Mouse (Mus musculus) thymus, adult 2 months (tissue): ENCODE measurements around the gene Klhl36. TPM values are rescaled to one million over a fixed set of nuclear protein-coding genes. Genes with fewer than 3 reads are reported as not detected.

ENCODE experiments used
- DNase-seq: peaks from one replicate; pipeline ENCODE4 v3.0.0; 2021
- H3K27ac ChIP-seq: fragments of 200-500 bp; 2 replicates; pipeline ENCODE4 v1.5.1; 2012; ENCODE audit warnings: low read length, control low read depth; ENCODE audit not compliant: control insufficient read depth, insufficient read depth
- H3K27me3 ChIP-seq: fragments of 200-500 bp; 2 replicates; pipeline ENCODE4 v1.6.1; 2012; ENCODE audit warnings: mild to moderate bottlenecking, low read length, moderate library complexity, mixed read lengths; ENCODE audit not compliant: control insufficient read depth, insufficient read depth
- H3K36me3 ChIP-seq: fragments of 200-500 bp; 2 replicates; pipeline ENCODE4 v1.6.1; 2012; ENCODE audit warnings: mild to moderate bottlenecking, low read length, moderate library complexity; ENCODE audit not compliant: control insufficient read depth, insufficient read depth
- H3K4me1 ChIP-seq: fragments of 200-500 bp; replicated peaks from 2 replicates; pipeline ENCODE4 v1.6.1; 2012; ENCODE audit warnings: low read length; ENCODE audit not compliant: control insufficient read depth, insufficient read depth
- H3K4me3 ChIP-seq: fragments of 200-500 bp; 2 replicates; pipeline ENCODE4 v1.5.1; 2012; ENCODE audit warnings: mild to moderate bottlenecking, low read length, control low read depth, moderate library complexity; ENCODE audit not compliant: control insufficient read depth, insufficient read depth
- CTCF ChIP-seq: fragments of 200-500 bp; IDR thresholded peaks from 2 replicates; pipeline ENCODE4 v1.5.1; 2012; ENCODE audit warnings: mild to moderate bottlenecking, control low read depth, low read length, moderate library complexity, borderline replicate concordance; ENCODE audit not compliant: control insufficient read depth, poor library complexity, insufficient read depth; ENCODE audit errors: extremely low read depth
- POLR2A ChIP-seq: fragments of 200-500 bp; IDR thresholded peaks from 2 replicates; pipeline ENCODE4 v1.6.1; 2012; ENCODE audit warnings: mild to moderate bottlenecking, low read length, control low read depth, moderate library complexity; ENCODE audit not compliant: control insufficient read depth, poor library complexity, insufficient read depth; ENCODE audit errors: extremely low read depth
- WGBS: fragments of 180-500 bp; shearing (Covaris S2); methylation state at CpG from one replicate; pipeline ENCODE4 v1.1.7; 2018; 5-methylcytosine and 5-hydroxymethylcytosine counted together
- polyA plus RNA-seq: library from polyadenylated mRNA; depleted of rRNA; stranded (reverse); fragments of >200 nt; gene quantifications from 2 replicates; pipeline ENCODE4 v1.2.3, GENCODE M21; 2012

The Klhl36 gene
- polyA plus RNA-seq, 1 experiment, result 41.8 TPM

GRCm38 (mm10) chr8:119847232-119847922, 14.7 kb upstream of the Klhl36 start:
- DNase-seq, result no peak
- WGBS, result 88% methylated on average over 16 of the region's 16 CpGs
- no peak overlapping the region for H3K27ac ChIP-seq

GRCm38 (mm10) chr8:119853521-119853920, 8.5 kb upstream of the Klhl36 start:
- no peaks in the 10 kb centered on the region for H3K27me3 ChIP-seq
- no peaks in the 10 kb centered on the region for H3K36me3 ChIP-seq
- H3K4me3 ChIP-seq, result no peak overlapping the region
- WGBS, result 84% methylated on average over 8 of the region's 8 CpGs
- H3K27ac ChIP-seq, result no peak overlapping the region
- DNase-seq, result no peak
- H3K4me1 ChIP-seq, result peaks cover 10% of the 10 kb centered on the region
- TF ChIP-seq CTCF (no peak), POLR2A (no peak)

More at GRCm38 (mm10) chr8:119847232-119847922, 14.7 kb upstream of the Klhl36 start:
- Histone ChIP-seq H3K4me3 (no peak overlapping the region), H3K27me3 (no peaks in the 10 kb centered on the region), H3K4me1 (peaks cover 3% of the 10 kb centered on the region; the same call in 1 of the 2 replicates), H3K36me3 (no peaks in the 10 kb centered on the region)
- TF ChIP-seq POLR2A, result no peak
- TF ChIP-seq CTCF, result no peak

GRCm38 (mm10) chr8:119854035-119854434, 8.0 kb upstream of the Klhl36 start:
- WGBS, result 91% methylated on average over 5 of the region's 5 CpGs
- Histone ChIP-seq H3K4me1 (peaks cover 15% of the 10 kb centered on the region), H3K36me3 (no peaks in the 10 kb centered on the region), H3K4me3 (no peak overlapping the region), H3K27ac (no peak overlapping the region), H3K27me3 (no peaks in the 10 kb centered on the region)
- DNase-seq, result no peak
- TF ChIP-seq CTCF (no peak), POLR2A (no peak)

- no peak for DNase-seq
- H3K27me3 ChIP-seq, result no peaks in the 10 kb centered on the region
- peaks cover 23% of the 10 kb centered on the region for H3K4me1 ChIP-seq
- H3K27ac ChIP-seq, result no peak overlapping the region
- TF ChIP-seq POLR2A (no peak), CTCF (no peak)
- H3K4me3 ChIP-seq, result no peak overlapping the region
- WGBS, result 97% methylated on average over 5 of the region's 5 CpGs
- no peaks in the 10 kb centered on the region for H3K36me3 ChIP-seq
Measured at GRCm38 (mm10) chr8:119855656-119856055, 6.4 kb upstream of the Klhl36 start.

- WGBS, result 61% methylated on average over 6 of the region's 6 CpGs
Measured at GRCm38 (mm10) chr8:119857767-119858166, 4.3 kb upstream of the Klhl36 start.

GRCm38 (mm10) chr8:119862390-119862734, 296 bp downstream of the Klhl36 start:
- H3K27me3 ChIP-seq, result no peaks in the 10 kb centered on the region
- H3K36me3 ChIP-seq, result no peaks in the 10 kb centered on the region
- H3K27ac ChIP-seq, result no peak overlapping the region
- WGBS, result 2% methylated on average over 19 of the region's 19 CpGs
- H3K4me1 ChIP-seq, result peaks cover 42% of the 10 kb centered on the region
- H3K4me3 ChIP-seq, result peak overlapping the region; percentile 92
- TF ChIP-seq CTCF (no peak), POLR2A (no peak)
- no peak for DNase-seq

More at GRCm38 (mm10) chr8:119857767-119858166, 4.3 kb upstream of the Klhl36 start:
- Histone ChIP-seq H3K27me3 (no peaks in the 10 kb centered on the region), H3K4me1 (peaks cover 35% of the 10 kb centered on the region), H3K36me3 (no peaks in the 10 kb centered on the region), H3K27ac (no peak overlapping the region), H3K4me3 (no peak overlapping the region)
- TF ChIP-seq CTCF, result no peak
- TF ChIP-seq POLR2A, result no peak
- DNase-seq, result no peak
